Mouse (Mus musculus) urinary bladder, adult 2 months (tissue): Measurements from ENCODE around the gene Ngp. TPM values are rescaled to one million over a fixed set of nuclear protein-coding genes. Genes with fewer than 3 reads are reported as not detected.

Experiments used
- DNase-seq: peaks from one replicate; pipeline ENCODE4 v3.0.0; 2022; ENCODE audit warnings: low spot score
- polyA plus RNA-seq: library from polyadenylated mRNA; depleted of rRNA; stranded (reverse); fragments of >200 nt; gene quantifications from 2 replicates; pipeline ENCODE4 v1.2.3, GENCODE M21; 2012; rRNA removed

Ngp gene
- polyA plus RNA-seq, 1 experiment: not detected

DNA sequence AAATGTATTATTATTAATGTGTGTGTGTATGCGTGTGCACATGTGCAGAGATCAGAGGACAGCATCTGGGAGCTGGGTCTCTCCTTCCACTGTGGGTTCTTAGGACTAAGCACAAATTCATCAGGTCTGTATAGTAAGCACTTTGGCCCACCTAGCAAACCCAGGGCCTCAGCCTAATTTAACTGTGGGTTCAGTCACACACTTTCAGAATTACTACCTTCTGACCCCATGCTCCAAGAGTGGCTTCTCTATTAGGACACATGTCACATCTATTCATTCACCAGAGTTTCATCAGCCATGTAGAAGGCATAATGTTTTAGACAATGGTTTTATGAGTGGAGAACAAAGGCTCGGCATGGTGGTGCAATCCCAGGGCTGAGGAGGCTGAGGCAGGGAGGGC lies 13.5 kb downstream of the Ngp start:
- DNase-seq: no peak

GRCm38 (mm10) chr9:110436041-110436440 lies 16.5 kb downstream of the Ngp start:
- DNase-seq: no peak

DNA sequence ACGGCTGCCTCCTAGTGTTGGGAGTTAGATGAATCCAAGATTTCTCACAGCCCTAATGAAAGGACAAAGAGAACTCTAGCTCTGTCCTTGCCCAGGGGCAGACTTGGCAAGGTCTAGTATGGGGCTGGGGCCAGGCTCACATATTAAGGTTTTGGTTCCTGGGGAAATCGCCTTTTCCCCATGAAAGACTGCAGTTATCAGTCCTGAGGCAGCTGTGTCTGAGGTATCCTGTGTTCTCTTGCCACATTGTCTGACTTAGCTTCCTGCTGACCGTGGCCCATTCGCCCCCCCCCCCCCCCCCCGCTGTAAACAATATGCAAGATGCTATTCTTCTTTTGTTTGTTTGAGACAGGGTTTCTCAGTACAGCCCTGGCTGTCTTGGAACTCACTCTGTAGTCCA lies 20.5 kb downstream of the Ngp start:
- DNase-seq: no peak

DNA sequence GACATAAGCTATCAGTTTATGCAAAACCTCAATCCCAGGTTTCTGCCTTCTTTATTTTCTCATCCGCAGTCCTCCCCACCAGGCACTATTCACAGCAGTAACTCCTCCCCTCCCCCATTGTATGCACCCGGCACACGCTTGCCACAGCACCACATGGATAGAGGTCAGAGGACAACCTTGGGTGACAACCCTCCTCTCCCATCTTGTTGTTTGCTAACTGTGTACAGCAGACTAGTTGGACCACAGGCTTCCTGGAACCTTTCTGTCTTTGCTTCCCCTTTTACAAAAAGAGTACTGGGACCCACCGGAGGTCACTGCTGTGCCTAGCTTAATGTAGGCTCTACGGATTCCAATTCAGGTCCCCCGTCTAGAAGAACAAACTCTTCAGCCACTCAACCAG lies 21.0 kb downstream of the Ngp start:
- no peak for DNase-seq

DNA sequence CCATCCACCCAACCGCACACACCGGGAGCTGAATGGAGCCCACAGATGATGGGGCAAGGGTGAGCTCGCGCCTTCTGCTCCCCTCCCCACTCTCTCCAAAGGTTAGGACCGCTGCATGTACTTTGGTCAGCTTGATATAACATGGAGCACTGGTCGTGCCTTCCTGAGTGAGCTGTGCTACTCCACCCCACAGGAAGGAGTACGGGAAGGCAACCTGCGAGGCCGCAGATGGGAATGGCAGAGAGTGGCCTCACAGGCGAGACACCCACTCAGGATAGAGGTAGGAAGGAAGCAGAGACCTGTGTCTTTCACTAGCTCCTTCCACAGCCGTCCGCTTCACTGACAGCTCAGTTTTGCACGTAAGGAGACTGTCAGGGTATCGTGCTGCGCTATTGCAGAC lies 28.8 kb downstream of the Ngp start:
- no peak for DNase-seq

DNA sequence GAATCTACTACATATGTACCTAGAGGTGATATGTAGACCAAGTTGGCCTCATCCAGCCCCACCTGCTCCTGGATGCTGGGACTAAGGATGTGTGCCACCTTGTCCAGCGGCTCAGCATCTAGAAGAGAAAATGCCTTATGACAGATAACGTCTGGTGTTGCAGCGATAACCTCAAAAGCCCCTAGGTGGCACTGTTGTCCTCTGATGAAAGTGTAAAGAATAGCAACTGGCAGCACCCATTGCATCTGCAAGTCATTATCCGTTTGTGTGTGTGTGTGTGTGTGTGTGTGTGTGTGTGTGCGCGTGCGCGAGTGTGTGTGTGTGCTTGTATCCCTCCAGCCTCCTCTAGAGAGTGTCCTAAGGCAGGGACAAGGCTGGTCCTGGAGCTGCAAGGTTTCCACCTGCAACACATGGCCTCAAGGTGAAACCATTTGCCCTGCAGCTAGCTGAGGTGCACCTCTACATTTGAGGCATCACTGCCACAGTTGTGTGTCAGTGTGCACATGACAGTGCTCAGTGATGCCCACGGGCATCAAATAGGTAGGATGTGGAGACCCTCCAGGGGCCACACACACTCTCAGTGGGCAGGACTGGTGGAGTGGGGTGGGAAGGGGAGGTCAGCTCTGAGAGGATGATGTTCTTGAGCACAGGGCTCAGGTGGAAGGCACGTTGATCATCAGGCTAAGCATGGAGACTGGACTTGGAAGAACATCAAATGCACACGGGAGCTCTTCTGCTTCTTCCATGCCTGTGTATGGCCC lies 29.5 kb downstream of the Ngp start:
- DNase-seq: no peak

DNA sequence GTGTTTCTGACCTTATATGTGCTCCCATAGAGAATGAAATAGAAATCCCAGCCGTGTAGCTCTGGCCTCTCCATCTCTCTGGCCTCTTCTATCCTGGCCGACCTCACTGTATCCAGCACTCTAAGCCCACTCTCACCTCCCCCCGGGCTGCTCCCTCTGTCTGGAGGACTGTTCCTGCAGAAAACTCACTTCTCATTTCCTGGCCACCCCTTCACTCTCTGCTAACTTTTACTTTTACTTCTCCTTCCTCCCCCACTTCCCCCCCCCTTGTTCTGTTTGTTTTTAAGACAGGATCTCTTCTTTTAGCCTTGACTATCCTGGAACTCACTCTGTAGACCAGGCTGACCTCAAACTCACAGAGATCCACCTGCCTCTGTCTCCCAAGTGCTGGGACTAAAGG lies 33.0 kb downstream of the Ngp start:
- no peak for DNase-seq

GRCm38 (mm10) chr9:110457926-110458325 lies 38.4 kb downstream of the Ngp start:
- DNase-seq: no peak

GRCm38 (mm10) chr9:110459145-110459727 lies 39.7 kb downstream of the Ngp start:
- no peak for DNase-seq

DNA sequence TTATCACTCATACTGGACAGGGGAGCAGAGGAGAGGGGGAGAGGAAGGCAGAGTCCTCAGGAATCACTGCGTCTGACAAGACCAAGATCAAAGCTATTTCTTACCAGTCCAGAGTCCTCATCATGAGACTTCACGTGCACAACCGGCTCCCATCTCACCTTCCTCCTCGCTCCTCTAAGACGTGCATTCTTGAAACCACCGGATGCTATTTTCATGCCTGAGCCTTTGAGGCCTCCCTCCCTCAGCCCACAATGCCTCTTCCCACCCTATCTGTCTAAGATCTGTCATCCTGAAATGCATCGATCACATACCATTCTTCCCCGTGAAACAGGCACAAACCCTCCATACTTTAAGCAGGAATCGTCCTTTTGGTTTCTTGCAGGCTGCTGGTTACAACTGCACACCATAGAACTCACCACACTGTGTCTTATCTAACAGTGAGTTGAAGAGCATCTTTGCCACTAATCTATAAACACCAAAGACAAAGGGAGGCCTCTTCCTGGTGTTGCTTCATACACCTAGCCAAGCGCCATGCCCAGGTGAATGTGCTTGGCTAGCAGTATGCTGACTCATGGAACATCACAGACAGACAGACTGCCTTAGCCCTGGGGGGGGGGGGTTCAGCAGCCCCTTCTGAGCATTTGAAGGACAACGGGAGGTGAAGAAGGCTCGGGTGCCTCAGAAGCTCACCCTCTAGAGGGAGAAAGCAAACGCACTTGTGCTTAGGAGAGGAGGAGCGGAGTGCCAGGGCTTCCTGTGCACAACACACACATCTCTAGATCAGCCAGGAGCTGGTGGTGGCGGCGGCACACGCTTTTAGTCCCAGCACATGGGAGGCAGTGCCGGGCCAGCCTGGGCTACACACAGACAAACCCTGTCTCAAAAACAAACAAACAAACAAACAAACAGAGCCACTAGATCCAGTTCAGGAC lies 41.6 kb downstream of the Ngp start:
- no peak for DNase-seq

- DNase-seq: no peak
Measured at GRCm38 (mm10) chr9:110462321-110462720, 42.8 kb downstream of the Ngp start.

DNA sequence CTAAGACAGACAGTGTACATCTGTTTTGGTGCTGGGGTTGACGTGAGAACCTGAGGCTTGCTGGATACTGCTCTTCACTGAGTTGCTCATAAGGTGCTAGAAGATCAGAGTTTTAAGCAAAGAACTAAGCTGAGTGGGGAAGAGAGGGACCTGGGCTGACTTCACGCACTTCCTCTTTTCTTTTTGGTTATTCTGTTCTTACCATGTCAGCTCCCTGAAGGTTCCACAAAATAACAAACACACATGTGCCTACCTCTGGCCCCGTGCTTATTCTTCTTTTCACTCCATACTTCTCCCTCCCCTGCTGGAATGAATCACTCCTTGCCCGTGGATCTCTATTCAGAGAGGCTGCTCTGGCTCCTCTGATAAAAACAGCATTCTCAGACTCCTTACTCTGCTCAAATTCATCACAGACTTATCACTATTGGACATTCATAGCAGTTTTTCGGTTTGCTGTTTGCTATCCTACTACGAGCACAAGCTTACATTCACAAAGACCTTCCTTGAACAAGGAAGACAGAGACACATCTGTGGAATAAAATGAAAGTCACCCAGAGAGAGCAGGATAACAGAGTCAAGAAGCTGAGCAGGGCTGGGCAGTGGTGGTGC lies 44.5 kb downstream of the Ngp start:
- DNase-seq: no peak

- DNase-seq: no peak
Measured at GRCm38 (mm10) chr9:110465336-110465735, 45.8 kb downstream of the Ngp start.

- no peak for DNase-seq
Measured at GRCm38 (mm10) chr9:110466179-110466578, 46.6 kb downstream of the Ngp start.

Other genes with a start within 250 kb of the Ngp start
- gene Cspg5, start 176.0 kb upstream of the Ngp start, polyA plus RNA-seq: 28.4 and 36.8 TPM in 2 replicates
- 11.1 and 12.2 TPM in 2 replicates for gene Elp6, start 114.6 kb upstream of the Ngp start, polyA plus RNA-seq
- gene Scap, start 86.5 kb upstream of the Ngp start, polyA plus RNA-seq: 19.0 and 32.7 TPM in 2 replicates
- 11.6 and 24.7 TPM in 2 replicates for gene Ptpn23, start 11.5 kb upstream of the Ngp start, polyA plus RNA-seq
- gene Klhl18, start 56.9 kb downstream of the Ngp start, polyA plus RNA-seq: 20.7 and 22.1 TPM in 2 replicates
- 1.9 and 2.1 TPM in 2 replicates for gene Kif9, start 57.2 kb downstream of the Ngp start, polyA plus RNA-seq
- 52.0 and 58.2 TPM in 2 replicates for gene Setd2, start 112.8 kb downstream of the Ngp start, polyA plus RNA-seq
- gene Nradd, start 204.7 kb downstream of the Ngp start, polyA plus RNA-seq: 26.8 and 36.6 TPM in 2 replicates
- 42.8 and 59.9 TPM in 2 replicates for gene Nbeal2, start 234.4 kb downstream of the Ngp start, polyA plus RNA-seq
- 119 and 152 TPM in 2 replicates for gene Ccdc12, start 236.8 kb downstream of the Ngp start, polyA plus RNA-seq